Mouse (Mus musculus) adrenal gland, postnatal 10 days (tissue): Measurements from ENCODE around the gene Ube2e1. TPM values are rescaled to one million over a fixed set of nuclear protein-coding genes. Genes with fewer than 3 reads are reported as not detected.
A peak's percentile ranks its signal among the peaks of the same experiment; 100 is the strongest.

Experiments
- DNase-seq: peaks from one replicate; pipeline ENCODE4 v3.0.0; 2021; ENCODE audit warnings: mixed read lengths
- long read RNA-seq, 2 experiments: library from polyadenylated mRNA; stranded (forward); transcript quantifications; one replicate each; pipeline ENCODE4 v2.0.0; 2021
- total RNA-seq, 2 experiments: library from RNA; stranded (reverse); gene quantifications; 2 replicates each; pipeline ENCODE4 v1.2.3; 2021

Ube2e1 gene
- total RNA-seq = 10 to 100 TPM; 58.5 to 66.7 TPM
- long read RNA-seq, experiment 1, transcript Ube2e1-201 (6 exons, 1,408 nt) = major isoform, 27 of 37 reads
- long read RNA-seq, experiment 1, partial matches to known transcripts = 8 of 37 reads
- long read RNA-seq, experiment 1, other reads (novel, unspliced or antisense) = 2 of 37 reads
- long read RNA-seq, experiment 2, transcript Ube2e1-201 (6 exons, 1,408 nt) = major isoform, 6 of 8 reads
- long read RNA-seq, experiment 2, partial matches to known transcripts = 2 of 8 reads
- long read RNA-seq, experiment 2, other reads (novel, unspliced or antisense) = 0 of 8 reads

GRCm38 (mm10) chr14:18331693-18332131 lies at the start of gene Ube2e1:
Gene Ube2e1 (minus strand): TSS chr14:18331859.
- DNase-seq = peak; percentile 85

- no peak for DNase-seq
Observed at GRCm38 (mm10) chr14:18379841-18380240, 48.2 kb upstream of the Ube2e1 start.

GRCm38 (mm10) chr14:18377944-18378575 lies 46.4 kb upstream of the Ube2e1 start:
- DNase-seq = no peak

GRCm38 (mm10) chr14:18376206-18376605 lies 44.5 kb upstream of the Ube2e1 start:
- peak; percentile 30 for DNase-seq

- DNase-seq = no peak
Observed at GRCm38 (mm10) chr14:18373758-18374405, 42.2 kb upstream of the Ube2e1 start.

GRCm38 (mm10) chr14:18372761-18373610 lies 41.3 kb upstream of the Ube2e1 start:
- no peak for DNase-seq

- DNase-seq = no peak
Observed at GRCm38 (mm10) chr14:18369031-18369430, 37.4 kb upstream of the Ube2e1 start.

- DNase-seq = no peak
Observed at GRCm38 (mm10) chr14:18367025-18367424, 35.4 kb upstream of the Ube2e1 start.

- no peak for DNase-seq
Observed at GRCm38 (mm10) chr14:18364321-18364720, 32.7 kb upstream of the Ube2e1 start.

- no peak for DNase-seq
Observed at GRCm38 (mm10) chr14:18356442-18356841, 24.8 kb upstream of the Ube2e1 start.

GRCm38 (mm10) chr14:18355514-18356190 lies 24.0 kb upstream of the Ube2e1 start:
- DNase-seq = no peak

- no peak for DNase-seq
Observed at GRCm38 (mm10) chr14:18353525-18353924, 21.9 kb upstream of the Ube2e1 start.

GRCm38 (mm10) chr14:18352934-18353333 lies 21.3 kb upstream of the Ube2e1 start:
- DNase-seq = no peak

GRCm38 (mm10) chr14:18350680-18351079 lies 19.0 kb upstream of the Ube2e1 start:
- no peak for DNase-seq

GRCm38 (mm10) chr14:18349871-18350270 lies 18.2 kb upstream of the Ube2e1 start:
- DNase-seq = no peak

- no peak for DNase-seq
Observed at GRCm38 (mm10) chr14:18343589-18343988, 11.9 kb upstream of the Ube2e1 start.

- no peak for DNase-seq
Observed at GRCm38 (mm10) chr14:18342749-18343148, 11.1 kb upstream of the Ube2e1 start.

GRCm38 (mm10) chr14:18341088-18341487 lies 9.4 kb upstream of the Ube2e1 start:
- peak; percentile 45 for DNase-seq

GRCm38 (mm10) chr14:18336106-18336505 lies 4.4 kb upstream of the Ube2e1 start:
- no peak for DNase-seq

- DNase-seq = peak; percentile 57
Observed at GRCm38 (mm10) chr14:18330789-18331692, 618 bp downstream of the Ube2e1 start.
